Mouse (Mus musculus): ENCODE results near the gene Nxnl1. TPM values are rescaled to one million over a fixed set of nuclear protein-coding genes. Genes with fewer than 3 reads are reported as not detected.

Gene Nxnl1
- total RNA-seq (2023), result not detected

GRCm38 (mm10) chr8:71566501-71566900, at the start of gene Nxnl1:
Gene Nxnl1, minus strand, starts transcription at chr8:71566601.

GRCm38 (mm10) chr8:71610822-71611651, 44.6 kb upstream of the Nxnl1 start, which contains the start of gene Colgalt1:
Gene Colgalt1, plus strand, starts transcription at chr8:71610998.

GRCm38 (mm10) chr8:71597451-71597850, 31.1 kb upstream of the Nxnl1 start, which contains the start of gene Fam129c:
Gene Fam129c, plus strand, starts transcription at chr8:71597648.

GRCm38 (mm10) chr8:71591471-71592373, 25.3 kb upstream of the Nxnl1 start, which contains the start of gene Pgls:
Gene Pgls, plus strand, starts transcription at chr8:71592176.

GRCm38 (mm10) chr8:71568387-71568937, 2.1 kb upstream of the Nxnl1 start, which contains the start of gene Slc27a1:
Gene Slc27a1, plus strand, starts transcription at chr8:71568882.

GRCm38 (mm10) chr8:71558071-71558957, 8.1 kb downstream of the Nxnl1 start, which contains the start of gene Tmem221:
Gene Tmem221, minus strand, starts transcription at chr8:71558871.

GRCm38 (mm10) chr8:71542632-71543343, 23.6 kb downstream of the Nxnl1 start, which contains the start of gene Mvb12a:
Gene Mvb12a, plus strand, starts transcription at chr8:71542922.

GRCm38 (mm10) chr8:71537028-71537867, 29.2 kb downstream of the Nxnl1 start, which contains the start of gene Bst2:
Gene Bst2, minus strand, starts transcription at chr8:71537456.

GRCm38 (mm10) chr8:71525226-71526050, 41.0 kb downstream of the Nxnl1 start, which contains the start of gene Ccdc194:
Gene Ccdc194, minus strand, starts transcription at chr8:71525711.

GRCm38 (mm10) chr8:71511644-71512043, 54.8 kb downstream of the Nxnl1 start, which contains the start of gene Plvap:
Gene Plvap, minus strand, starts transcription at chr8:71511752.

Other genes with a start within 250 kb of the Nxnl1 start
- 100 to 1,000 TPM; 150 to 156 TPM for gene Use1, start 199.8 kb downstream of the Nxnl1 start, total RNA-seq (2023)
- gene Ocel1, start 195.3 kb downstream of the Nxnl1 start, total RNA-seq (2023), result 10 to 100 TPM; 17.1 to 18.6 TPM
- 1 to 10 TPM; 7.7 to 8.6 TPM for gene Nr2f6, start 184.6 kb downstream of the Nxnl1 start, total RNA-seq (2023)
- gene Ushbp1, start 170.8 kb downstream of the Nxnl1 start, total RNA-seq (2023), result under 1 TPM; 0.18 to 0.49 TPM
- 10 to 100 TPM; 65.8 to 76.1 TPM for gene Babam1, start 169.7 kb downstream of the Nxnl1 start, total RNA-seq (2023)
- 10 to 100 TPM; 15.9 to 17.0 TPM for gene Ankle1, start 160.6 kb downstream of the Nxnl1 start, total RNA-seq (2023)
- gene Abhd8, start 102.9 kb downstream of the Nxnl1 start, total RNA-seq (2023), result 1 to 10 TPM; 4.3 to 6.3 TPM
- 10 to 100 TPM; 28.3 to 34.8 TPM for gene Mrpl34, start 101.6 kb downstream of the Nxnl1 start, total RNA-seq (2023)
- 10 to 100 TPM; 78.4 to 85.3 TPM for gene Dda1, start 97.4 kb downstream of the Nxnl1 start, total RNA-seq (2023)
- gene Ano8, start 80.6 kb downstream of the Nxnl1 start, total RNA-seq (2023), result 1 to 10 TPM; 3.7 to 5.7 TPM
- 10 to 100 TPM; 10.3 to 11.8 TPM for gene Gtpbp3, start 78.5 kb downstream of the Nxnl1 start, total RNA-seq (2023)
- 1 to 10 TPM in 1 of 2 experiments, under 1 TPM in 1; 0.68 to 1.6 TPM for gene Plvap, start 54.8 kb downstream of the Nxnl1 start, total RNA-seq (2023)
- gene Ccdc194, start 40.9 kb downstream of the Nxnl1 start, total RNA-seq (2023), result not detected
- gene Bst2, start 29.1 kb downstream of the Nxnl1 start, total RNA-seq (2023), result 10 to 100 TPM; 17.2 to 21.1 TPM
- 10 to 100 TPM; 24.6 to 35.1 TPM for gene Mvb12a, start 23.7 kb downstream of the Nxnl1 start, total RNA-seq (2023)
- gene Tmem221, start 7.7 kb downstream of the Nxnl1 start, total RNA-seq (2023), result under 1 TPM in 1 of 2 experiments, not detected in 1; 0.31 TPM
- gene Slc27a1, start 2.3 kb upstream of the Nxnl1 start, total RNA-seq (2023), result 1 to 10 TPM; 1.5 to 1.7 TPM
- 10 to 100 TPM; 92.3 to 98.2 TPM for gene Pgls, start 25.6 kb upstream of the Nxnl1 start, total RNA-seq (2023)
- gene Fam129c, start 31.0 kb upstream of the Nxnl1 start, total RNA-seq (2023), result 10 to 100 TPM in 1 of 2 experiments, 1 to 10 TPM in 1; 5.1 to 14.5 TPM
- gene Colgalt1, start 44.4 kb upstream of the Nxnl1 start, total RNA-seq (2023), result 10 to 100 TPM; 43.3 to 52.2 TPM
- under 1 TPM; 0.11 to 0.26 TPM for gene Unc13a, start 105.2 kb upstream of the Nxnl1 start, total RNA-seq (2023)
- 10 to 100 TPM; 14.9 to 15.9 TPM for gene Jak3, start 109.7 kb upstream of the Nxnl1 start, total RNA-seq (2023)
- gene Insl3, start 122.6 kb upstream of the Nxnl1 start, total RNA-seq (2023), result 1 to 10 TPM; 5.7 to 8.3 TPM
- gene B3gnt3, start 135.2 kb upstream of the Nxnl1 start, total RNA-seq (2023), result under 1 TPM in 1 of 2 experiments, not detected in 1; 0.16 TPM
- gene Fcho1, start 159.1 kb upstream of the Nxnl1 start, total RNA-seq (2023), result 10 to 100 TPM; 41.8 to 52.1 TPM

All from neutrophil, adult 59 days (primary cell).